Mouse (Mus musculus): ENCODE measurements around the gene Etl4. TPM values are rescaled to one million over a fixed set of nuclear protein-coding genes. Genes with fewer than 3 reads are reported as not detected.
"Not testable (repeated sequence)": the region's sequence is repeated elsewhere in the genome, so short reads cannot be mapped to it uniquely, and the experiment has no call there.

The Etl4 gene
- total RNA-seq, 2 experiments from 2014 or later, result not detected

- no peak for ATAC-seq (replicated peaks; ENCODE audit: low FRiP score, low TSS enrichment, poor library complexity, severe bottlenecking)
Observed at GRCm38 (mm10) chr2:20665309-20665971, 755.9 kb downstream of the Etl4 start.

- ATAC-seq (replicated peaks; ENCODE audit: low FRiP score, low TSS enrichment, poor library complexity, severe bottlenecking), result no peak
Observed at GRCm38 (mm10) chr2:20666051-20666478, 756.5 kb downstream of the Etl4 start.

- ATAC-seq (replicated peaks; ENCODE audit: low FRiP score, low TSS enrichment, poor library complexity, severe bottlenecking), result no peak
Observed at GRCm38 (mm10) chr2:20667876-20668275, 758.3 kb downstream of the Etl4 start.

GRCm38 (mm10) chr2:20668276-20669030, 758.9 kb downstream of the Etl4 start:
- not testable (repeated sequence) for ATAC-seq (replicated peaks; ENCODE audit: low FRiP score, low TSS enrichment, poor library complexity, severe bottlenecking)

- ATAC-seq (replicated peaks; ENCODE audit: low FRiP score, low TSS enrichment, poor library complexity, severe bottlenecking), result no peak
Observed at GRCm38 (mm10) chr2:20669367-20669766, 759.8 kb downstream of the Etl4 start.

GRCm38 (mm10) chr2:20671546-20672255, 762.1 kb downstream of the Etl4 start:
- ATAC-seq (replicated peaks; ENCODE audit: low FRiP score, low TSS enrichment, poor library complexity, severe bottlenecking), result no peak

- ATAC-seq (replicated peaks; ENCODE audit: low FRiP score, low TSS enrichment, poor library complexity, severe bottlenecking), result no peak
Observed at GRCm38 (mm10) chr2:20672281-20672680, 762.7 kb downstream of the Etl4 start.

- ATAC-seq (replicated peaks; ENCODE audit: low FRiP score, low TSS enrichment, poor library complexity, severe bottlenecking), result peak; percentile 83
Observed at GRCm38 (mm10) chr2:20672803-20673603, 763.4 kb downstream of the Etl4 start.

GRCm38 (mm10) chr2:20676379-20676778, 766.8 kb downstream of the Etl4 start:
- no peak for ATAC-seq (replicated peaks; ENCODE audit: low FRiP score, low TSS enrichment, poor library complexity, severe bottlenecking)

GRCm38 (mm10) chr2:20678793-20679192, 769.2 kb downstream of the Etl4 start:
- ATAC-seq (replicated peaks; ENCODE audit: low FRiP score, low TSS enrichment, poor library complexity, severe bottlenecking), result no peak

- not testable (repeated sequence) for ATAC-seq (replicated peaks; ENCODE audit: low FRiP score, low TSS enrichment, poor library complexity, severe bottlenecking)
Observed at GRCm38 (mm10) chr2:20682203-20682602, 772.6 kb downstream of the Etl4 start.

GRCm38 (mm10) chr2:20689389-20689788, 779.8 kb downstream of the Etl4 start:
- no peak for ATAC-seq (replicated peaks; ENCODE audit: low FRiP score, low TSS enrichment, poor library complexity, severe bottlenecking)

- ATAC-seq (replicated peaks; ENCODE audit: low FRiP score, low TSS enrichment, poor library complexity, severe bottlenecking), result no peak
Observed at GRCm38 (mm10) chr2:20692898-20693297, 783.3 kb downstream of the Etl4 start.

GRCm38 (mm10) chr2:20693772-20694171, 784.2 kb downstream of the Etl4 start:
- no peak for ATAC-seq (replicated peaks; ENCODE audit: low FRiP score, low TSS enrichment, poor library complexity, severe bottlenecking)

GRCm38 (mm10) chr2:20697719-20698118, 788.1 kb downstream of the Etl4 start:
- ATAC-seq (replicated peaks; ENCODE audit: low FRiP score, low TSS enrichment, poor library complexity, severe bottlenecking), result no peak

- no peak for ATAC-seq (replicated peaks; ENCODE audit: low FRiP score, low TSS enrichment, poor library complexity, severe bottlenecking)
Observed at GRCm38 (mm10) chr2:20705110-20705509, 795.5 kb downstream of the Etl4 start.

- no peak for ATAC-seq (replicated peaks; ENCODE audit: low FRiP score, low TSS enrichment, poor library complexity, severe bottlenecking)
Observed at GRCm38 (mm10) chr2:20710589-20710988, 801.0 kb downstream of the Etl4 start.

- no peak for ATAC-seq (replicated peaks; ENCODE audit: low FRiP score, low TSS enrichment, poor library complexity, severe bottlenecking)
Observed at GRCm38 (mm10) chr2:20711024-20711423, 801.4 kb downstream of the Etl4 start.

GRCm38 (mm10) chr2:20719105-20719504, 809.5 kb downstream of the Etl4 start:
- no peak for ATAC-seq (replicated peaks; ENCODE audit: low FRiP score, low TSS enrichment, poor library complexity, severe bottlenecking)

- ATAC-seq (replicated peaks; ENCODE audit: low FRiP score, low TSS enrichment, poor library complexity, severe bottlenecking), result no peak
Observed at GRCm38 (mm10) chr2:20721098-20721497, 811.5 kb downstream of the Etl4 start.
